Mouse (Mus musculus) midbrain, embryonic 10.5 days (tissue): Measurements from ENCODE around the gene Tnni1. TPM values are rescaled to one million over a fixed set of nuclear protein-coding genes. Genes with fewer than 3 reads are reported as not detected.

ENCODE experiments used
- DNase-seq: peaks from one replicate; pipeline ENCODE4 v3.0.0-alpha.2; 2017; ENCODE audit warnings: low spot score
- H3K27ac ChIP-seq: fragments of 300-500 bp; sonication (generic); replicated peaks from 2 replicates; pipeline ENCODE4 v1.5.1; 2016; ENCODE audit warnings: mild to moderate bottlenecking
- H3K27me3 ChIP-seq: fragments of 300-500 bp; sonication (generic); 2 replicates; pipeline ENCODE4 v1.6.1; 2016; ENCODE audit warnings: low read depth, mild to moderate bottlenecking; ENCODE audit not compliant: poor library complexity, severe bottlenecking
- H3K36me3 ChIP-seq: fragments of 300-500 bp; sonication (generic); 2 replicates; pipeline ENCODE4 v1.6.1; 2016; ENCODE audit warnings: mild to moderate bottlenecking, moderate library complexity
- H3K4me1 ChIP-seq: fragments of 300-500 bp; sonication (generic); 2 replicates; pipeline ENCODE4 v1.6.1; 2016
- H3K4me3 ChIP-seq: fragments of 300-500 bp; sonication (generic); 2 replicates; pipeline ENCODE4 v1.5.1; 2016; ENCODE audit warnings: mild to moderate bottlenecking, moderate library complexity
- H3K9me3 ChIP-seq: fragments of 300-500 bp; sonication (generic); replicated peaks from 2 replicates; pipeline ENCODE4 v1.6.1; 2016; ENCODE audit warnings: mild to moderate bottlenecking
- WGBS: fragments of 180-500 bp; shearing (Covaris S2); methylation state at CpG from one replicate; pipeline ENCODE4 v1.1.7; 2016; 5-methylcytosine and 5-hydroxymethylcytosine counted together
- polyA plus RNA-seq: library from polyadenylated mRNA; unstranded; fragments of >200 nt; fragmentation: Nextera tagmentation; extraction: Ambion mirVana; gene quantifications from 2 replicates; pipeline ENCODE4 v1.2.1, GENCODE M21; 2016

The Tnni1 gene
- polyA plus RNA-seq, 1 experiment from 2014 or later, result 0.78 TPM

- H3K4me3 ChIP-seq, result no peak overlapping the region
- no peak for DNase-seq
- no peaks in the 10 kb centered on the region for H3K36me3 ChIP-seq
- H3K27me3 ChIP-seq, result peaks cover 52% of the 10 kb centered on the region
- peaks cover 38% of the 10 kb centered on the region for H3K4me1 ChIP-seq
- no peaks in the 10 kb centered on the region for H3K9me3 ChIP-seq
- no peak overlapping the region for H3K27ac ChIP-seq
- WGBS, result 73% methylated on average over 1 of the region's 1 CpGs
Measured at GRCm38 (mm10) chr1:135798492-135798891, 19.3 kb downstream of the Tnni1 start.

GRCm38 (mm10) chr1:135799109-135799627 lies 19.9 kb downstream of the Tnni1 start:
- H3K27me3 ChIP-seq, result peaks cover 45% of the 10 kb centered on the region; the same call in 1 of the 2 replicates
- no peak overlapping the region for H3K4me3 ChIP-seq
- H3K27ac ChIP-seq, result no peak overlapping the region
- 84% methylated on average over 8 of the region's 8 CpGs for WGBS
- H3K9me3 ChIP-seq, result no peaks in the 10 kb centered on the region
- no peak for DNase-seq
- no peaks in the 10 kb centered on the region for H3K36me3 ChIP-seq
- H3K4me1 ChIP-seq, result peaks cover 32% of the 10 kb centered on the region

GRCm38 (mm10) chr1:135800192-135800950 lies 21.1 kb downstream of the Tnni1 start:
- Histone ChIP-seq H3K27ac (peak overlapping the region; percentile 65), H3K9me3 (no peaks in the 10 kb centered on the region), H3K4me3 (no peak overlapping the region), H3K27me3 (peaks cover 34% of the 10 kb centered on the region; the same call in 1 of the 2 replicates), H3K36me3 (no peaks in the 10 kb centered on the region), H3K4me1 (peaks cover 20% of the 10 kb centered on the region)
- 55% methylated on average over 8 of the region's 8 CpGs for WGBS
- no peak for DNase-seq

- 67% methylated on average over 10 of the region's 10 CpGs for WGBS
- no peak for DNase-seq
- H3K27ac ChIP-seq, result no peak overlapping the region
- H3K27me3 ChIP-seq, result peaks cover 29% of the 10 kb centered on the region
- peaks cover 23% of the 10 kb centered on the region for H3K4me1 ChIP-seq
- no peaks in the 10 kb centered on the region for H3K36me3 ChIP-seq
- H3K9me3 ChIP-seq, result no peaks in the 10 kb centered on the region
- no peak overlapping the region for H3K4me3 ChIP-seq
Measured at GRCm38 (mm10) chr1:135807546-135807945, 28.3 kb downstream of the Tnni1 start.

- WGBS, result 93% methylated on average over 2 of the region's 2 CpGs
- Histone ChIP-seq H3K27me3 (peaks cover 47% of the 10 kb centered on the region), H3K4me1 (peaks cover 28% of the 10 kb centered on the region), H3K4me3 (no peak overlapping the region), H3K9me3 (no peaks in the 10 kb centered on the region), H3K27ac (0 out of 2 replicates have a peak overlapping the region, but pooled peaks have one; percentile 4), H3K36me3 (no peaks in the 10 kb centered on the region)
- no peak for DNase-seq
Measured at GRCm38 (mm10) chr1:135810180-135810579, 30.9 kb downstream of the Tnni1 start.

GRCm38 (mm10) chr1:135811016-135811646 lies 31.9 kb downstream of the Tnni1 start:
- H3K27me3 ChIP-seq, result peaks cover 57% of the 10 kb centered on the region
- no peaks in the 10 kb centered on the region for H3K9me3 ChIP-seq
- no peak overlapping the region for H3K4me3 ChIP-seq
- H3K36me3 ChIP-seq, result no peaks in the 10 kb centered on the region
- peaks cover 28% of the 10 kb centered on the region for H3K4me1 ChIP-seq
- WGBS, result 32% methylated on average over 7 of the region's 7 CpGs
- H3K27ac ChIP-seq, result no peak overlapping the region
- peak; percentile 88 for DNase-seq

- WGBS, result 85% methylated on average over 3 of the region's 3 CpGs
- H3K27ac ChIP-seq, result no peak overlapping the region
- DNase-seq, result no peak
- H3K4me1 ChIP-seq, result peaks cover 27% of the 10 kb centered on the region
- H3K36me3 ChIP-seq, result no peaks in the 10 kb centered on the region
- peaks cover 67% of the 10 kb centered on the region for H3K27me3 ChIP-seq
- no peak overlapping the region for H3K4me3 ChIP-seq
- H3K9me3 ChIP-seq, result no peaks in the 10 kb centered on the region
Measured at GRCm38 (mm10) chr1:135812205-135812604, 33.0 kb downstream of the Tnni1 start.

GRCm38 (mm10) chr1:135812618-135813017 lies 33.4 kb downstream of the Tnni1 start:
- DNase-seq, result no peak
- Histone ChIP-seq H3K27ac (no peak overlapping the region), H3K4me1 (peaks cover 23% of the 10 kb centered on the region), H3K9me3 (0 out of 2 replicates have a peak, but pooled peaks cover under 1% of the 10 kb centered on the region), H3K27me3 (peaks cover 68% of the 10 kb centered on the region), H3K36me3 (no peaks in the 10 kb centered on the region), H3K4me3 (no peak overlapping the region)
- 56% methylated on average over 2 of the region's 2 CpGs for WGBS

GRCm38 (mm10) chr1:135813071-135813470 lies 33.8 kb downstream of the Tnni1 start:
- WGBS, result 79% methylated on average over 4 of the region's 4 CpGs

GRCm38 (mm10) chr1:135813687-135814395 lies 34.6 kb downstream of the Tnni1 start:
- peaks cover 77% of the 10 kb centered on the region for H3K27me3 ChIP-seq

More at GRCm38 (mm10) chr1:135813071-135813470, 33.8 kb downstream of the Tnni1 start:
- Histone ChIP-seq H3K27me3 (peaks cover 69% of the 10 kb centered on the region), H3K36me3 (no peaks in the 10 kb centered on the region), H3K4me1 (peaks cover 21% of the 10 kb centered on the region), H3K27ac (no peak overlapping the region), H3K4me3 (no peak overlapping the region), H3K9me3 (0 out of 2 replicates have a peak, but pooled peaks cover 2% of the 10 kb centered on the region)
- no peak for DNase-seq

GRCm38 (mm10) chr1:135814531-135814930 lies 35.3 kb downstream of the Tnni1 start:
- Histone ChIP-seq H3K36me3 (no peaks in the 10 kb centered on the region), H3K27ac (no peak overlapping the region), H3K4me1 (peaks cover 33% of the 10 kb centered on the region), H3K9me3 (0 out of 2 replicates have a peak, but pooled peaks cover 2% of the 10 kb centered on the region), H3K4me3 (no peak overlapping the region), H3K27me3 (peaks cover 78% of the 10 kb centered on the region)
- no peak for DNase-seq
- WGBS, result 84% methylated on average over 5 of the region's 5 CpGs

More at GRCm38 (mm10) chr1:135813687-135814395, 34.6 kb downstream of the Tnni1 start:
- WGBS, result 73% methylated on average over 5 of the region's 5 CpGs
- no peaks in the 10 kb centered on the region for H3K36me3 ChIP-seq
- H3K4me1 ChIP-seq, result peaks cover 29% of the 10 kb centered on the region
- H3K4me3 ChIP-seq, result no peak overlapping the region
- H3K9me3 ChIP-seq, result 0 out of 2 replicates have a peak, but pooled peaks cover 2% of the 10 kb centered on the region
- no peak overlapping the region for H3K27ac ChIP-seq
- DNase-seq, result no peak

- peaks cover 20% of the 10 kb centered on the region for H3K4me1 ChIP-seq
- 76% methylated on average over 4 of the region's 4 CpGs for WGBS
- 0 out of 2 replicates have a peak, but pooled peaks cover 2% of the 10 kb centered on the region for H3K9me3 ChIP-seq
- H3K27me3 ChIP-seq, result peaks cover 96% of the 10 kb centered on the region
- DNase-seq, result no peak
- H3K27ac ChIP-seq, result no peak overlapping the region
- H3K4me3 ChIP-seq, result no peak overlapping the region
- H3K36me3 ChIP-seq, result no peaks in the 10 kb centered on the region
Measured at GRCm38 (mm10) chr1:135817595-135817994, 38.4 kb downstream of the Tnni1 start.
